Mouse (Mus musculus) activated CD4-positive, CD25-positive, alpha-beta regulatory T cell, adult 4 months (primary cell): ENCODE measurements at regions not wholly inside any gene's neighbourhood (a gene's known extent, or its start where the extent isn't known, plus 50 kb on each side); places are given as distances from the start of the nearest gene placed in this dataset.
"Not testable (repeated sequence)": the region's sequence is repeated elsewhere in the genome, so short reads cannot be mapped to it uniquely, and the experiment has no call there.

Experiments used
- ATAC-seq: one replicate; pipeline ENCODE4 v1.8.0; 2017

GRCm38 (mm10) chr10:96188168-96188567, 51.8 kb downstream of the Gm5426 start:
- ATAC-seq: no peak

- ATAC-seq: no peak
Observed at GRCm38 (mm10) chr10:96190168-96190987, 54.0 kb downstream of the Gm5426 start.

GRCm38 (mm10) chr10:96200932-96201641, 64.7 kb downstream of the Gm5426 start:
- ATAC-seq: peak; percentile 80

GRCm38 (mm10) chr10:96201891-96202290, 65.5 kb downstream of the Gm5426 start:
- no peak for ATAC-seq

GRCm38 (mm10) chr10:96202871-96203270, 66.5 kb downstream of the Gm5426 start:
- ATAC-seq: no peak

GRCm38 (mm10) chr10:96204198-96204597, 67.8 kb downstream of the Gm5426 start:
- ATAC-seq: peak; percentile 50

GRCm38 (mm10) chr10:96209171-96209570, 72.8 kb downstream of the Gm5426 start:
- ATAC-seq: no peak

GRCm38 (mm10) chr10:96211189-96211588, 74.8 kb downstream of the Gm5426 start:
- no peak for ATAC-seq

GRCm38 (mm10) chr10:96213876-96214275, 77.5 kb downstream of the Gm5426 start:
- peak; percentile 48 for ATAC-seq

- ATAC-seq: peak; percentile 14
Observed at GRCm38 (mm10) chr10:96214285-96214684, 77.9 kb downstream of the Gm5426 start.

- ATAC-seq: peak; percentile 79
Observed at GRCm38 (mm10) chr10:96214946-96215345, 78.5 kb downstream of the Gm5426 start.

GRCm38 (mm10) chr10:96220731-96221130, 84.3 kb downstream of the Gm5426 start:
- ATAC-seq: no peak

- ATAC-seq: no peak
Observed at GRCm38 (mm10) chr10:96230391-96230790, 94.0 kb downstream of the Gm5426 start.

- ATAC-seq: no peak
Observed at GRCm38 (mm10) chr10:96231309-96231708, 94.9 kb downstream of the Gm5426 start.

GRCm38 (mm10) chr10:96232889-96233288, 96.5 kb downstream of the Gm5426 start:
- no peak for ATAC-seq

GRCm38 (mm10) chr10:96234564-96235412, 98.4 kb downstream of the Gm5426 start:
- no peak for ATAC-seq

- ATAC-seq: not testable (repeated sequence)
Observed at GRCm38 (mm10) chr10:96236031-96236430, 99.6 kb downstream of the Gm5426 start.

- no peak for ATAC-seq
Observed at GRCm38 (mm10) chr10:96236777-96237373, 100.5 kb downstream of the Gm5426 start.

GRCm38 (mm10) chr10:96237572-96238130, 101.2 kb downstream of the Gm5426 start:
- ATAC-seq: no peak

GRCm38 (mm10) chr10:96238251-96238650, 101.8 kb downstream of the Gm5426 start:
- ATAC-seq: no peak

- ATAC-seq: no peak
Observed at GRCm38 (mm10) chr10:96238850-96239249, 102.4 kb downstream of the Gm5426 start.

- peak; percentile 92 for ATAC-seq
Observed at GRCm38 (mm10) chr10:96240591-96240990, 104.2 kb downstream of the Gm5426 start.
